In genomic region chr11:118981012-118981776, GRCm38 (mm10) we compare ENCODE assay signal across 18 mouse cellular contexts. TPM values are rescaled to one million over a fixed set of nuclear protein-coding genes. Genes with fewer than 3 reads are reported as not detected.
DNase-seq lines count a peak whose midpoint lies in the region; ATAC-seq and TF ChIP-seq lines count a peak whose summit lies in the region.
"Had no signal": no experiment of that assay in that cellular context is flagged by ENCODE, and none has a peak within 500 bp of the region (broad histone marks: within the 10 kb centered on the region; RNA-seq: fewer than 3 reads in every experiment).

No protein-coding gene starts in this region.

- H3K27me3 ChIP-seq in forebrain, postnatal 0 days (ENCODE audit: insufficient read depth, low read length) = no peaks in the 10 kb centered on the region
- H3K27me3 ChIP-seq in forebrain, embryonic 13.5 days = peaks cover 8% of the 10 kb centered on the region; the same call in 1 of the 2 replicates
- H3K27me3 ChIP-seq in lung, embryonic 14.5 days (ENCODE audit: insufficient read depth, low read length) = peaks cover 5% of the 10 kb centered on the region; the same call in 1 of the 2 replicates
- peaks cover 16% of the 10 kb centered on the region; the same call in 1 of the 2 replicates for H3K27me3 ChIP-seq in kidney, embryonic 16.5 days (ENCODE audit: insufficient read depth, low read length)

- H3K27ac ChIP-seq in forebrain, postnatal 0 days (ENCODE audit: low read depth, low read length) = no peak overlapping the region
- H3K27ac ChIP-seq in forebrain, embryonic 13.5 days = no peak overlapping the region
- H3K27ac ChIP-seq in lung, embryonic 14.5 days (ENCODE audit: low read depth) = no peak overlapping the region
- H3K27ac ChIP-seq in kidney, embryonic 16.5 days (ENCODE audit: low read length) = no peak overlapping the region
- H3K27ac ChIP-seq: heart, embryonic 13.5 days; hindbrain, embryonic 13.5 days; liver, embryonic 13.5 days; midbrain, embryonic 13.5 days had no signal

- peak; percentile 22; the same call in 1 of the 2 replicates for TF ChIP-seq CTCF in forebrain, postnatal 0 days (IDR thresholded peaks at IDR 0.05; ENCODE audit: low read depth)
- peak; percentile 38 for TF ChIP-seq CTCF in lung, embryonic 14.5 days (IDR thresholded peaks at IDR 0.05; ENCODE audit: low read depth)

- H3K9ac ChIP-seq in forebrain, postnatal 0 days = no peak overlapping the region
- no peak overlapping the region for H3K9ac ChIP-seq in forebrain, embryonic 13.5 days
- no peak overlapping the region for H3K9ac ChIP-seq in lung, embryonic 14.5 days
- H3K9ac ChIP-seq in kidney, embryonic 16.5 days (replicated peaks; ENCODE audit: low read length) = no peak overlapping the region
- H3K9ac ChIP-seq: heart, embryonic 13.5 days; hindbrain, embryonic 13.5 days; liver, embryonic 13.5 days; midbrain, embryonic 13.5 days had no signal

- ATAC-seq in forebrain, postnatal 0 days = no peak
- ATAC-seq in forebrain, embryonic 13.5 days = no peak
- ATAC-seq in lung, embryonic 14.5 days (ENCODE audit: insufficient read depth) = no peak
- no peak for ATAC-seq in kidney, embryonic 16.5 days (ENCODE audit: low FRiP score, low TSS enrichment)
- ATAC-seq: midbrain, embryonic 13.5 days had no signal

- WGBS in forebrain, postnatal 0 days = 63% methylated on average over 18 of the region's 18 CpGs
- 65% methylated on average over 18 of the region's 18 CpGs for WGBS in forebrain, embryonic 13.5 days
- WGBS in lung, embryonic 14.5 days = 55% methylated on average over 18 of the region's 18 CpGs
- 62% methylated on average over 18 of the region's 18 CpGs for WGBS in kidney, embryonic 16.5 days

- H3K4me1 ChIP-seq in forebrain, postnatal 0 days (ENCODE audit: insufficient read depth) = no peaks in the 10 kb centered on the region
- 0 out of 2 replicates have a peak, but pooled peaks cover under 1% of the 10 kb centered on the region for H3K4me1 ChIP-seq in forebrain, embryonic 13.5 days
- no peaks in the 10 kb centered on the region for H3K4me1 ChIP-seq in lung, embryonic 14.5 days (ENCODE audit: insufficient read depth)
- H3K4me1 ChIP-seq in kidney, embryonic 16.5 days (ENCODE audit: insufficient read depth, low read length) = no peaks in the 10 kb centered on the region
- H3K4me1 ChIP-seq: liver, embryonic 13.5 days had no signal

- no peaks in the 10 kb centered on the region for H3K36me3 ChIP-seq in forebrain, postnatal 0 days (ENCODE audit: insufficient read depth)
- H3K36me3 ChIP-seq in forebrain, embryonic 13.5 days (ENCODE audit: poor library complexity, severe bottlenecking) = no peaks in the 10 kb centered on the region
- H3K36me3 ChIP-seq in lung, embryonic 14.5 days (ENCODE audit: insufficient read depth) = no peaks in the 10 kb centered on the region
- no peaks in the 10 kb centered on the region for H3K36me3 ChIP-seq in kidney, embryonic 16.5 days (ENCODE audit: insufficient read depth, low read length)
- H3K36me3 ChIP-seq: heart, embryonic 13.5 days; hindbrain, embryonic 13.5 days; liver, embryonic 13.5 days; midbrain, embryonic 13.5 days had no signal

- no peak overlapping the region for H3K4me2 ChIP-seq in forebrain, postnatal 0 days (ENCODE audit: low read depth)
- H3K4me2 ChIP-seq in forebrain, embryonic 13.5 days = no peak overlapping the region
- H3K4me2 ChIP-seq in lung, embryonic 14.5 days = no peak overlapping the region
- H3K4me2 ChIP-seq in kidney, embryonic 16.5 days (replicated peaks; ENCODE audit: low read depth, low read length) = no peak overlapping the region
- H3K4me2 ChIP-seq: heart, embryonic 13.5 days; hindbrain, embryonic 13.5 days; liver, embryonic 13.5 days; midbrain, embryonic 13.5 days had no signal

- no peaks in the 10 kb centered on the region for H3K9me3 ChIP-seq in forebrain, postnatal 0 days (ENCODE audit: low read length)
- H3K9me3 ChIP-seq in forebrain, embryonic 13.5 days (replicated peaks) = no peaks in the 10 kb centered on the region
- H3K9me3 ChIP-seq in lung, embryonic 14.5 days (ENCODE audit: low read depth, low read length) = no peaks in the 10 kb centered on the region
- H3K9me3 ChIP-seq in kidney, embryonic 16.5 days (ENCODE audit: low read length) = no peaks in the 10 kb centered on the region
- H3K9me3 ChIP-seq: heart, embryonic 13.5 days; hindbrain, embryonic 13.5 days; liver, embryonic 13.5 days; midbrain, embryonic 13.5 days had no signal

- DNase-seq in forebrain, postnatal 0 days = no peak
- peak; percentile 23 for DNase-seq in lung, embryonic 14.5 days
- no peak for DNase-seq in lung, adult 18-20 months
- peak; percentile 46 for DNase-seq in induced T-regulatory cell, adult 2 months (ENCODE audit: low read depth)
- DNase-seq in spleen, adult 18-20 months = peak; percentile 22 to 44
- no peak for DNase-seq in gastrocnemius, postnatal 4 days (ENCODE audit: low spot score in 2 of 2)
- DNase-seq: kidney, postnatal 25 days; liver, embryonic 13.5 days; right cerebral cortex, postnatal 4 days; thymus, adult 18-20 months had no signal

- no peak overlapping the region for H3K4me3 ChIP-seq in forebrain, postnatal 0 days (ENCODE audit: low read depth, low read length)
- H3K4me3 ChIP-seq in forebrain, embryonic 13.5 days = no peak overlapping the region
- H3K4me3 ChIP-seq in lung, embryonic 14.5 days (ENCODE audit: low read depth, low read length) = no peak overlapping the region
- no peak overlapping the region for H3K4me3 ChIP-seq in kidney, embryonic 16.5 days (ENCODE audit: low read length)
- H3K4me3 ChIP-seq: heart, embryonic 13.5 days; hindbrain, embryonic 13.5 days; liver, embryonic 13.5 days; midbrain, embryonic 13.5 days had no signal

RNA-seq across cellular contexts. Expression of gene Enpp7, which starts 6.8 kb away (rescaled TPM):
- not detected in 2 replicates for total RNA-seq in forebrain, postnatal 0 days (2014; rRNA removed)
- not detected in 2 replicates for polyA plus RNA-seq in forebrain, postnatal 0 days (2015; fragmentation: Nextera tagmentation; extraction: Ambion mirVana)
- not detected in 2 replicates for polyA plus RNA-seq in forebrain, embryonic 13.5 days (2015; fragmentation: Nextera tagmentation; extraction: Ambion mirVana)
- polyA plus RNA-seq in lung, embryonic 14.5 days (2014; fragmentation: Nextera tagmentation; extraction: Ambion mirVana) = not detected in 2 replicates
- polyA plus RNA-seq in kidney, embryonic 16.5 days (2015; fragmentation: Nextera tagmentation; extraction: Ambion mirVana) = not detected in 2 replicates
- total RNA-seq in gastrocnemius, postnatal 4 days (2021) = not detected
- total RNA-seq: adrenal gland, adult 18-20 months; left cerebral cortex, postnatal 10 days had no signal
- polyA plus RNA-seq: cortical plate, adult 2 months; heart, embryonic 13.5 days; hindbrain, embryonic 13.5 days; liver, embryonic 13.5 days; midbrain, embryonic 13.5 days had no signal

RNA-seq across cellular contexts. Expression of gene Cbx2, which starts 41.6 kb away (rescaled TPM):
- 9.2 and 15.2 TPM in 2 replicates for total RNA-seq in forebrain, postnatal 0 days (2014; rRNA removed)
- 6.4 TPM in 2 replicates for polyA plus RNA-seq in forebrain, postnatal 0 days (2015; fragmentation: Nextera tagmentation; extraction: Ambion mirVana)
- polyA plus RNA-seq in forebrain, embryonic 13.5 days (2015; fragmentation: Nextera tagmentation; extraction: Ambion mirVana) = 45.2 and 52.0 TPM in 2 replicates
- 35.6 and 43.4 TPM in 2 replicates for polyA plus RNA-seq in lung, embryonic 14.5 days (2014; fragmentation: Nextera tagmentation; extraction: Ambion mirVana)
- 35.5 and 37.3 TPM in 2 replicates for polyA plus RNA-seq in kidney, embryonic 16.5 days (2015; fragmentation: Nextera tagmentation; extraction: Ambion mirVana)
- total RNA-seq in gastrocnemius, postnatal 4 days (2021) = 1 to 10 TPM; 5.4 to 5.6 TPM

RNA-seq across cellular contexts. Expression of gene Cbx8, which starts 59.6 kb away (rescaled TPM):
- 14.2 and 21.9 TPM in 2 replicates for total RNA-seq in forebrain, postnatal 0 days (2014; rRNA removed)
- polyA plus RNA-seq in forebrain, postnatal 0 days (2015; fragmentation: Nextera tagmentation; extraction: Ambion mirVana) = 5.3 and 8.5 TPM in 2 replicates
- 9.8 and 12.3 TPM in 2 replicates for polyA plus RNA-seq in forebrain, embryonic 13.5 days (2015; fragmentation: Nextera tagmentation; extraction: Ambion mirVana)
- 8.5 and 8.8 TPM in 2 replicates for polyA plus RNA-seq in lung, embryonic 14.5 days (2014; fragmentation: Nextera tagmentation; extraction: Ambion mirVana)
- 8.2 and 8.5 TPM in 2 replicates for polyA plus RNA-seq in kidney, embryonic 16.5 days (2015; fragmentation: Nextera tagmentation; extraction: Ambion mirVana)
- 1 to 10 TPM; 4.6 to 5.3 TPM for total RNA-seq in gastrocnemius, postnatal 4 days (2021)

Comparison
In these comparisons a context has a peak if more than half of its experiments do, and no peak if none do; other contexts are left out.
1. DNase-seq: peak in lung, embryonic 14.5 days (single experiment), induced T-regulatory cell, adult 2 months (single experiment) and spleen, adult 18-20 months (2 of 2); none in forebrain, postnatal 0 days (single experiment), lung, adult 18-20 months (0 of 2) and gastrocnemius, postnatal 4 days (0 of 2).